Mouse (Mus musculus) left cerebral cortex, adult 6 months (tissue): ENCODE results near the gene Sh3bgrl. TPM values are rescaled to one million over a fixed set of nuclear protein-coding genes. Genes with fewer than 3 reads are reported as not detected.

Experiments
- long read RNA-seq, 2 experiments: library from polyadenylated mRNA; unstranded; transcript quantifications; one replicate each; pipeline ENCODE4 v2.0.0; 2019 to 2020
- polyA plus RNA-seq: library from polyadenylated mRNA; unstranded; fragments of <200 nt; fragmentation: Nextera tagmentation; gene quantifications from 2 replicates; pipeline ENCODE4 v1.2.3, GENCODE M21; 2021

Sh3bgrl gene
- 55.9 and 69.5 TPM in 2 replicates for polyA plus RNA-seq
- long read RNA-seq, experiment 1, transcript Sh3bgrl-201 (4 exons, 2,882 nt): major isoform, 640 of 680 reads
- long read RNA-seq, experiment 1, partial matches to known transcripts: 24 of 680 reads
- long read RNA-seq, experiment 1, other reads (novel, unspliced or antisense): 16 of 680 reads
- long read RNA-seq, experiment 2, transcript Sh3bgrl-201 (4 exons, 2,882 nt): major isoform, 60 of 79 reads
- long read RNA-seq, experiment 2, partial matches to known transcripts: 19 of 79 reads
- long read RNA-seq, experiment 2, other reads (novel, unspliced or antisense): 0 of 79 reads

DNA sequence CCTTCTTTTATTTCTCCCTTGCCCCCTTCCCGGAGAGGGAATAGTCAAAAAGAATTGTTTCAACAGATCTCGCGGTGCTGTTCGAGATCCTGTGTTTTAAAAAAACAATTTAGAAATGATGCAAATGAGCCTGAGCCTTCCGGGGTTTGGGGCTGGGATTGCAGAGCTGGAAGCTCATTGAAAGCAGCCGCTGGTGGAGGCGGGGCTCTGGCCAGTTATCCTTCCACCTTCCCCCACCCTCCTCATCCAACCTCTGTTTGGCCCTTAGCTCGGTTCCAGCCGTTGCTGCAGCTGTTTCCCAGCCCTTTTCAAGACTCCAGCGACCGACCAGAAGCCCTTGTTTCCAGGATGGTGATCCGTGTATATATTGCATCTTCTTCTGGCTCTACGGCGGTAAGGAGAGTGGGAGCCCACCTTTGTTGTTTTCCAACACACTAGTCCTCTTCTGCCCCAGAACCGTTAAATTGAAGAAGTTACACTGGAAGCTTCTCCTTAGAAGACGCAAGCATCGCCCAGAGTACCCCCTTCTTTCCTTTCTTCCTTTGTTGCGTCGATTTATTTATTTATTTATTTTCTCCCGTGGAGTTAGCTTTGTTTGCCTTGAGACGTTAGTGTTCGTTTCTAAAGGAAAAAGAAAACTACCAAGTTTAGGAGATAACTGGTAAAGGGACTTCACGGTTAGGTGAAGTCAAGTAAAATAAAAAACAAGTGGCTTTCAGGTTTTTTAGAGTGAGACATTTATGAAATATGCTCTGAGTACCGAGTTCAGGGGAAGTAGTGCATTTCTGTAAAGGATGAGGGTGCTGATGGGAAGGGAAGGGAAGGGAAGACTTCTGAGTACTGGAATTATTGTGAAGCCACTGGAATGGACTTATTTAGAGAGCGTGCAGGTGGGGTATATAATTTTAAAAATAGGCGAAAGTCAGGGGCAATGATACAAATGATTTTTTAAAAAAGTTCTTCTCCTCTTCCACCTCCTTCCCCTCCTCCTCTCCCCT is at the start of gene Sh3bgrl:
Sh3bgrl (plus strand) TSS at position 121 of the 998 bp plus-strand sequence.

DNA sequence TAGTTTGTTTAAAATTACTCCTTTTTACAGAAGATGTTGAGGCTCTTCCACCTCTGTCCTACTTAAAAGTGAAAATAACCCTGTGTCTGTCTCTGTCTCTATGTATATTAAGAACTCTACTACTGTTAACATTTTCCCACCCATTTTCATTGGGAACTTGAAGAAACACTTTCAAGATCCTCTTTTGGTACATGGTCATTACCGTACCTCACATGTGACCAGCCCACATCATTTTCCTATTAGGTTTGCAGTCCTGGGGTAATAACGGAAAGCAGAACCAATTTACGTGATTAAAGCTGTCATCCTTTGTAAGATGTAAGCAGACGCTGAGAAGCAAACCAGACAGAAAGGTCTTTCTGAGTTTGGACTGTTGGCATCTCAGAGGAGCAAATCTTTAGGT is 101.3 kb downstream of the Sh3bgrl start, which contains the start of gene Gm6377:
Gm6377 (plus strand) TSS at position 289 of the 400 bp plus-strand sequence.

Other genes with a start within 250 kb of the Sh3bgrl start
- gene Hmgn5, start 82.0 kb upstream of the Sh3bgrl start, polyA plus RNA-seq: 4.0 and 5.3 TPM in 2 replicates
- gene Gm6377, start 101.4 kb downstream of the Sh3bgrl start, polyA plus RNA-seq: not detected in 2 replicates